Mouse (Mus musculus) limb, embryonic 11.5 days (tissue): ENCODE results near the gene Enox1. TPM values are rescaled to one million over a fixed set of nuclear protein-coding genes. Genes with fewer than 3 reads are reported as not detected.

Source experiments
- ATAC-seq: fragments of 200-750 bp; cut with Nextera tagmentation; 2 replicates; pipeline ENCODE4 v1.8.0; 2017; ENCODE audit warnings: low read depth; ENCODE audit not compliant: insufficient number of reproducible peaks, low FRiP score, low TSS enrichment
- DNase-seq: peaks from one replicate; pipeline ENCODE4 v3.0.0-alpha.2; 2015; ENCODE audit warnings: low spot score
- H3K27ac ChIP-seq: fragments of 300-500 bp; sonication (generic); replicated peaks from 2 replicates; pipeline ENCODE4 v1.5.1; 2014; ENCODE audit warnings: low read depth, mild to moderate bottlenecking, low read length
- H3K27me3 ChIP-seq: fragments of 300-500 bp; sonication (generic); 2 replicates; pipeline ENCODE4 v1.6.1; 2014; ENCODE audit warnings: mild to moderate bottlenecking, low read length, mixed read lengths; ENCODE audit not compliant: control insufficient read depth, insufficient read depth
- H3K36me3 ChIP-seq: fragments of 300-500 bp; sonication (generic); 2 replicates; pipeline ENCODE4 v1.6.1; 2014; ENCODE audit warnings: mild to moderate bottlenecking, low read length, moderate library complexity, mixed read lengths; ENCODE audit not compliant: control insufficient read depth, insufficient read depth
- H3K4me1 ChIP-seq: fragments of 300-500 bp; sonication (generic); 2 replicates; pipeline ENCODE4 v1.6.1; 2014; ENCODE audit warnings: low read length, mixed read lengths; ENCODE audit not compliant: control insufficient read depth, insufficient read depth
- H3K4me2 ChIP-seq: fragments of 300-500 bp; sonication (generic); 2 replicates; pipeline ENCODE4 v1.6.1; 2014; ENCODE audit warnings: low read depth, mild to moderate bottlenecking, moderate library complexity; ENCODE audit not compliant: severe bottlenecking
- H3K4me3 ChIP-seq: fragments of 300-500 bp; sonication (generic); 2 replicates; pipeline ENCODE4 v1.5.1; 2014; ENCODE audit warnings: low read depth, low read length
- H3K9ac ChIP-seq: fragments of 300-500 bp; sonication (generic); 2 replicates; pipeline ENCODE4 v1.6.1; 2014; ENCODE audit warnings: mild to moderate bottlenecking, low read length
- H3K9me3 ChIP-seq: fragments of 300-500 bp; sonication (generic); 2 replicates; pipeline ENCODE4 v1.6.1; 2016; ENCODE audit warnings: low read length; ENCODE audit not compliant: control insufficient read depth
- WGBS: fragments of 180-500 bp; shearing (Covaris S2); extraction: QIAGEN DNeasy Blood & Tissue Kit; methylation state at CpG from one replicate; pipeline ENCODE4 v1.1.7; 2014; 5-methylcytosine and 5-hydroxymethylcytosine counted together
- polyA plus RNA-seq: library from polyadenylated mRNA; unstranded; fragments of >200 nt; fragmentation: Nextera tagmentation; extraction: Ambion mirVana; gene quantifications from 2 replicates; pipeline ENCODE4 v1.2.1, GENCODE M21; 2014

Enox1 gene
- polyA plus RNA-seq, 1 experiment from 2014 or later = 5.6 TPM

- Histone ChIP-seq H3K9me3 (no peaks in the 10 kb centered on the region), H3K27me3 (no peaks in the 10 kb centered on the region), H3K4me3 (no peak overlapping the region), H3K27ac (no peak overlapping the region), H3K4me2 (no peak overlapping the region), H3K4me1 (no peaks in the 10 kb centered on the region), H3K9ac (no peak overlapping the region), H3K36me3 (no peaks in the 10 kb centered on the region)
- no peak for DNase-seq
- no peak for ATAC-seq
- WGBS = 87% methylated on average over 7 of the region's 7 CpGs
Observed at GRCm38 (mm10) chr14:77151431-77151830, 5.1 kb upstream of the Enox1 start.

- ATAC-seq (peak; percentile 33), DNase-seq (peak; percentile 66)
- Histone ChIP-seq H3K27me3 (no peaks in the 10 kb centered on the region), H3K27ac (0 out of 2 replicates have a peak overlapping the region, but pooled peaks have one; percentile 33), H3K4me2 (peak overlapping the region; percentile 100), H3K4me1 (no peaks in the 10 kb centered on the region), H3K9ac (peak overlapping the region; percentile 67), H3K9me3 (no peaks in the 10 kb centered on the region), H3K36me3 (no peaks in the 10 kb centered on the region), H3K4me3 (peak overlapping the region; percentile 76)
- under 1% methylated on average over 49 of the region's 64 CpGs for WGBS
Observed at GRCm38 (mm10) chr14:77156911-77157504, 445 bp downstream of the Enox1 start.

- H3K4me1 ChIP-seq = no peaks in the 10 kb centered on the region
- H3K36me3 ChIP-seq = no peaks in the 10 kb centered on the region
- H3K4me3 ChIP-seq = peak overlapping the region; percentile 76
- peak overlapping the region; percentile 100 for H3K4me2 ChIP-seq
- H3K9me3 ChIP-seq = no peaks in the 10 kb centered on the region
- WGBS = 2% methylated on average over 31 of the region's 31 CpGs
- peak; percentile 78 for DNase-seq
- ATAC-seq = peak; percentile 82
- no peaks in the 10 kb centered on the region for H3K27me3 ChIP-seq
- no peak overlapping the region for H3K27ac ChIP-seq
- peak overlapping the region; percentile 67 for H3K9ac ChIP-seq
Observed at GRCm38 (mm10) chr14:77157505-77157911, 945 bp downstream of the Enox1 start.

- Histone ChIP-seq H3K9ac (no peak overlapping the region), H3K4me1 (no peaks in the 10 kb centered on the region), H3K4me3 (no peak overlapping the region), H3K27ac (no peak overlapping the region), H3K9me3 (no peaks in the 10 kb centered on the region), H3K4me2 (no peak overlapping the region), H3K27me3 (no peaks in the 10 kb centered on the region), H3K36me3 (no peaks in the 10 kb centered on the region)
- 85% methylated on average over 5 of the region's 5 CpGs for WGBS
- ATAC-seq (no peak), DNase-seq (no peak)
Observed at GRCm38 (mm10) chr14:77159397-77159796, 2.8 kb downstream of the Enox1 start.

- H3K4me2 ChIP-seq = no peak overlapping the region
- H3K9me3 ChIP-seq = no peaks in the 10 kb centered on the region
- H3K4me1 ChIP-seq = no peaks in the 10 kb centered on the region
- no peak overlapping the region for H3K27ac ChIP-seq
- H3K36me3 ChIP-seq = no peaks in the 10 kb centered on the region
- ATAC-seq = no peak
- no peaks in the 10 kb centered on the region for H3K27me3 ChIP-seq
- no peak overlapping the region for H3K4me3 ChIP-seq
- no peak for DNase-seq
- no peak overlapping the region for H3K9ac ChIP-seq
- WGBS = 82% methylated on average over 3 of the region's 3 CpGs
Observed at GRCm38 (mm10) chr14:77162496-77162895, 5.9 kb downstream of the Enox1 start.

- no peak for DNase-seq
- Histone ChIP-seq H3K36me3 (no peaks in the 10 kb centered on the region), H3K9me3 (no peaks in the 10 kb centered on the region), H3K9ac (no peak overlapping the region), H3K4me2 (no peak overlapping the region), H3K4me3 (no peak overlapping the region), H3K27me3 (no peaks in the 10 kb centered on the region), H3K27ac (no peak overlapping the region), H3K4me1 (no peaks in the 10 kb centered on the region)
- no peak for ATAC-seq
- WGBS = 77% methylated on average over 6 of the region's 6 CpGs
Observed at GRCm38 (mm10) chr14:77164396-77164795, 7.8 kb downstream of the Enox1 start.

- Histone ChIP-seq H3K36me3 (no peaks in the 10 kb centered on the region), H3K4me3 (no peak overlapping the region), H3K9ac (no peak overlapping the region), H3K4me2 (no peak overlapping the region), H3K9me3 (no peaks in the 10 kb centered on the region), H3K27ac (no peak overlapping the region), H3K4me1 (no peaks in the 10 kb centered on the region), H3K27me3 (no peaks in the 10 kb centered on the region)
- ATAC-seq (no peak), DNase-seq (no peak)
- 93% methylated on average over 6 of the region's 6 CpGs for WGBS
Observed at GRCm38 (mm10) chr14:77168161-77168560, 11.6 kb downstream of the Enox1 start.

GRCm38 (mm10) chr14:77174491-77174890 lies 17.9 kb downstream of the Enox1 start:
- ATAC-seq = no peak

GRCm38 (mm10) chr14:77174931-77175330 lies 18.4 kb downstream of the Enox1 start:
- WGBS = 94% methylated on average over 9 of the region's 9 CpGs
- H3K36me3 ChIP-seq = no peaks in the 10 kb centered on the region
- no peaks in the 10 kb centered on the region for H3K27me3 ChIP-seq
- H3K27ac ChIP-seq = no peak overlapping the region
- H3K4me1 ChIP-seq = no peaks in the 10 kb centered on the region
- H3K9ac ChIP-seq = no peak overlapping the region
- no peak for ATAC-seq
- H3K4me3 ChIP-seq = no peak overlapping the region
- no peak for DNase-seq
- H3K4me2 ChIP-seq = no peak overlapping the region
- H3K9me3 ChIP-seq = no peaks in the 10 kb centered on the region

More at GRCm38 (mm10) chr14:77174491-77174890, 17.9 kb downstream of the Enox1 start:
- H3K9me3 ChIP-seq = no peaks in the 10 kb centered on the region
- no peak for DNase-seq
- H3K4me3 ChIP-seq = no peak overlapping the region
- no peak overlapping the region for H3K4me2 ChIP-seq
- no peaks in the 10 kb centered on the region for H3K27me3 ChIP-seq
- no peak overlapping the region for H3K9ac ChIP-seq
- H3K27ac ChIP-seq = no peak overlapping the region
- 74% methylated on average over 15 of the region's 15 CpGs for WGBS
- H3K36me3 ChIP-seq = no peaks in the 10 kb centered on the region
- H3K4me1 ChIP-seq = no peaks in the 10 kb centered on the region
